ENCODE assay signal across 8 mouse cellular contexts in genomic region chr19:15924181-15924865, GRCm38 (mm10). TPM values are rescaled to one million over a fixed set of nuclear protein-coding genes. Genes with fewer than 3 reads are reported as not detected.
DNase-seq lines count a peak whose midpoint lies in the region; ATAC-seq and TF ChIP-seq lines count a peak whose summit lies in the region.

No protein-coding gene starts in this region.

- peak overlapping the region; percentile 73 for H3K9ac ChIP-seq in forebrain, embryonic 12.5 days
- H3K9ac ChIP-seq in heart, postnatal 0 days (replicated peaks; ENCODE audit: low read depth, low read length), result peak overlapping the region; percentile 61
- peak overlapping the region; percentile 85 for H3K9ac ChIP-seq in liver, embryonic 13.5 days
- peak overlapping the region; percentile 33 for H3K9ac ChIP-seq in stomach, embryonic 15.5 days

- H3K4me1 ChIP-seq in E14TG2a.4 (replicated peaks; ENCODE audit: low read depth, low read length), result peaks cover 51% of the 10 kb centered on the region
- H3K4me1 ChIP-seq in forebrain, embryonic 12.5 days, result peaks cover 28% of the 10 kb centered on the region
- H3K4me1 ChIP-seq in heart, postnatal 0 days (ENCODE audit: control insufficient read depth, insufficient read depth), result peaks cover 30% of the 10 kb centered on the region
- peaks cover 37% of the 10 kb centered on the region for H3K4me1 ChIP-seq in liver, embryonic 13.5 days (replicated peaks)
- peaks cover 19% of the 10 kb centered on the region; the same call in 1 of the 2 replicates for H3K4me1 ChIP-seq in stomach, embryonic 15.5 days

- under 1% methylated on average over 46 of the region's 46 CpGs for WGBS in forebrain, embryonic 12.5 days
- WGBS in heart, postnatal 0 days, result under 1% methylated on average over 46 of the region's 46 CpGs
- WGBS in liver, embryonic 13.5 days (ENCODE audit: insufficient replicate concordance), result 0% methylated on average over 46 of the region's 46 CpGs
- WGBS in stomach, embryonic 15.5 days, result under 1% methylated on average over 46 of the region's 46 CpGs

- H3K36me3 ChIP-seq in E14TG2a.4 (ENCODE audit: insufficient read depth, low read length), result peaks cover 28% of the 10 kb centered on the region
- peaks cover 10% of the 10 kb centered on the region for H3K36me3 ChIP-seq in forebrain, embryonic 12.5 days (replicated peaks)
- peaks cover 3% of the 10 kb centered on the region; the same call in 1 of the 2 replicates for H3K36me3 ChIP-seq in heart, postnatal 0 days (replicated peaks; ENCODE audit: control insufficient read depth, insufficient read depth, low read length)
- H3K36me3 ChIP-seq in liver, embryonic 13.5 days, result peaks cover 13% of the 10 kb centered on the region
- no peaks in the 10 kb centered on the region for H3K36me3 ChIP-seq in stomach, embryonic 15.5 days

- TF ChIP-seq EP300 in heart, postnatal 0 days (IDR thresholded peaks at IDR 0.05; ENCODE audit: low read depth), result no peak

- no peak for TF ChIP-seq CTCF in E14TG2a.4 (conservative IDR thresholded peaks at IDR 0.05; ENCODE audit: low read length)
- no peak for TF ChIP-seq CTCF in heart, postnatal 0 days (IDR thresholded peaks at IDR 0.05; ENCODE audit: low read depth)

- H3K27me3 ChIP-seq in E14TG2a.4 (ENCODE audit: insufficient read depth, low read length), result no peaks in the 10 kb centered on the region
- H3K27me3 ChIP-seq in forebrain, embryonic 12.5 days, result peaks cover 5% of the 10 kb centered on the region; the same call in 1 of the 2 replicates
- H3K27me3 ChIP-seq in heart, postnatal 0 days (ENCODE audit: control insufficient read depth, insufficient read depth, low read length), result no peaks in the 10 kb centered on the region
- no peaks in the 10 kb centered on the region for H3K27me3 ChIP-seq in liver, embryonic 13.5 days
- no peaks in the 10 kb centered on the region for H3K27me3 ChIP-seq in stomach, embryonic 15.5 days (replicated peaks)

- H3K4me3 ChIP-seq in E14TG2a.4 (replicated peaks; ENCODE audit: low read length), result peak overlapping the region; percentile 89
- peak overlapping the region; percentile 74 for H3K4me3 ChIP-seq in forebrain, embryonic 12.5 days (replicated peaks)
- peak overlapping the region; percentile 60 for H3K4me3 ChIP-seq in heart, postnatal 0 days (ENCODE audit: low read depth, low read length)
- H3K4me3 ChIP-seq in liver, embryonic 13.5 days (replicated peaks), result peak overlapping the region; percentile 82
- peak overlapping the region; percentile 62 for H3K4me3 ChIP-seq in stomach, embryonic 15.5 days (replicated peaks)

- peak overlapping the region; percentile 84 for H3K4me2 ChIP-seq in forebrain, embryonic 12.5 days
- peak overlapping the region; percentile 89 for H3K4me2 ChIP-seq in heart, postnatal 0 days (ENCODE audit: low read depth, low read length)
- H3K4me2 ChIP-seq in liver, embryonic 13.5 days, result peak overlapping the region; percentile 96
- peak overlapping the region; percentile 90 for H3K4me2 ChIP-seq in stomach, embryonic 15.5 days

- DNase-seq in c-Kit-positive CD71-positive TER-119-negative erythroid progenitor cells, embryonic 14.5 days (ENCODE audit: low read depth), result peak; percentile 53
- DNase-seq in heart, postnatal 0 days (ENCODE audit: low spot score), result peak; percentile 15
- peak; percentile 37 to 71 for DNase-seq in kidney, postnatal 36 days
- DNase-seq in liver, embryonic 13.5 days, result peak; percentile 18
- peak; percentile 38 for DNase-seq in naive thymus-derived CD4-positive, alpha-beta T cell, adult 2 months (ENCODE audit: low read depth)

- peaks cover 4% of the 10 kb centered on the region; the same call in 1 of the 2 replicates for H3K9me3 ChIP-seq in E14TG2a.4 (ENCODE audit: low read length)
- H3K9me3 ChIP-seq in forebrain, embryonic 12.5 days, result no peaks in the 10 kb centered on the region
- H3K9me3 ChIP-seq in heart, postnatal 0 days (replicated peaks; ENCODE audit: control insufficient read depth, low read length), result no peaks in the 10 kb centered on the region
- H3K9me3 ChIP-seq in liver, embryonic 13.5 days (replicated peaks), result no peaks in the 10 kb centered on the region
- H3K9me3 ChIP-seq in stomach, embryonic 15.5 days, result no peaks in the 10 kb centered on the region

- ATAC-seq in forebrain, embryonic 12.5 days (ENCODE audit: low FRiP score), result peak; percentile 47
- ATAC-seq in heart, postnatal 0 days (ENCODE audit: insufficient read depth, low read depth), result peak; percentile 54
- peak; percentile 79 for ATAC-seq in liver, embryonic 13.5 days (ENCODE audit: low read depth)
- ATAC-seq in stomach, embryonic 15.5 days (ENCODE audit: insufficient read depth, low FRiP score, low read depth), result peak; percentile 71

- H3K27ac ChIP-seq in forebrain, embryonic 12.5 days, result peak overlapping the region; percentile 92
- peak overlapping the region; percentile 75 for H3K27ac ChIP-seq in heart, postnatal 0 days (ENCODE audit: low read depth)
- peak overlapping the region; percentile 91 for H3K27ac ChIP-seq in liver, embryonic 13.5 days
- H3K27ac ChIP-seq in stomach, embryonic 15.5 days, result peak overlapping the region; percentile 86

RNA-seq across cellular contexts. Expression of gene Psat1, which starts 22.8 kb away (rescaled TPM):
- polyA plus RNA-seq in forebrain, embryonic 12.5 days (2016; fragmentation: Nextera tagmentation; extraction: Ambion mirVana), result 169 and 172 TPM in 2 replicates
- total RNA-seq in heart, postnatal 0 days (2014; rRNA removed; ENCODE audit: low replicate concordance), result 30.6 and 55.3 TPM in 2 replicates
- 20.3 and 20.4 TPM in 2 replicates for polyA plus RNA-seq in heart, postnatal 0 days (2015; fragmentation: Nextera tagmentation; extraction: Ambion mirVana)
- polyA plus RNA-seq in liver, embryonic 13.5 days (2015; fragmentation: Nextera tagmentation; extraction: Ambion mirVana), result 165 and 186 TPM in 2 replicates
- polyA plus RNA-seq in stomach, embryonic 15.5 days (2015; fragmentation: Nextera tagmentation; extraction: Ambion mirVana), result 90.5 and 95.5 TPM in 2 replicates

Comparison
In these comparisons a context has a peak if more than half of its experiments do, and no peak if none do; other contexts are left out.
1. Peak in every context shown above with its lines: DNase-seq, ATAC-seq, H3K4me3 ChIP-seq and H3K27ac ChIP-seq.
2. H3K9ac ChIP-seq: peak in every context shown above with its lines; median percentile 85 in liver, embryonic 13.5 days; 73 in forebrain, embryonic 12.5 days; 61 in heart, postnatal 0 days; 33 in stomach, embryonic 15.5 days.